Mouse (Mus musculus) erythroblast, adult 5-6 weeks (primary cell): Measurements from ENCODE around the gene Krt77. TPM values are rescaled to one million over a fixed set of nuclear protein-coding genes. Genes with fewer than 3 reads are reported as not detected.

Experiments
- ATAC-seq: replicated peaks from 2 replicates; pipeline ENCODE4 v1.8.0; 2016; ENCODE audit warnings: moderate number of reproducible peaks, mild to moderate bottlenecking, moderate TSS enrichment, inconsistent platforms; ENCODE audit not compliant: poor library complexity, low FRiP score, severe bottlenecking
- total RNA-seq, 2 experiments: library from RNA; stranded (forward) in 1 of 2; stranded (reverse) in 1 of 2; fragments of 150-400 nt in 1 of 2; fragments of 200-764, 138-1000 nt in 1 of 2; gene quantifications; 2 replicates each; pipeline versions ENCODE4 v1.2.3 to v1.2.4; 2015 to 2017; ENCODE audit warnings: low replicate concordance in 2 of 2

Krt77 gene
- total RNA-seq (2015; ENCODE audit: low replicate concordance) (not detected in 2 replicates), total RNA-seq (2017; ENCODE audit: low replicate concordance) (not detected in 2 replicates)

- no peak for ATAC-seq
Measured at GRCm38 (mm10) chr15:101869431-101869830, at the start of gene Krt77. TSS of gene Krt77 (minus strand) at chr15:101869705.

- ATAC-seq: no peak
Measured at GRCm38 (mm10) chr15:101916072-101916471, 46.6 kb upstream of the Krt77 start.

- ATAC-seq: no peak
Measured at GRCm38 (mm10) chr15:101904849-101905248, 35.3 kb upstream of the Krt77 start.

GRCm38 (mm10) chr15:101902171-101903149, 33.0 kb upstream of the Krt77 start:
- ATAC-seq: no peak

- no peak for ATAC-seq
Measured at GRCm38 (mm10) chr15:101895216-101895615, 25.7 kb upstream of the Krt77 start.

GRCm38 (mm10) chr15:101892820-101893219, 23.3 kb upstream of the Krt77 start, which contains the start of gene Krt76:
TSS of gene Krt76 (minus strand) at chr15:101892920.
- ATAC-seq: no peak

GRCm38 (mm10) chr15:101879776-101880175, 10.3 kb upstream of the Krt77 start:
- ATAC-seq: no peak

- ATAC-seq: no peak
Measured at GRCm38 (mm10) chr15:101878041-101878440, 8.5 kb upstream of the Krt77 start.

- ATAC-seq: no peak
Measured at GRCm38 (mm10) chr15:101874383-101874782, 4.9 kb upstream of the Krt77 start.

- ATAC-seq: no peak
Measured at GRCm38 (mm10) chr15:101873231-101873630, 3.7 kb upstream of the Krt77 start.

- ATAC-seq: no peak
Measured at GRCm38 (mm10) chr15:101866754-101867153, 2.8 kb downstream of the Krt77 start.

- no peak for ATAC-seq
Measured at GRCm38 (mm10) chr15:101860421-101861130, 8.9 kb downstream of the Krt77 start.

- no peak for ATAC-seq
Measured at GRCm38 (mm10) chr15:101859735-101860170, 9.8 kb downstream of the Krt77 start.

GRCm38 (mm10) chr15:101858673-101859425, 10.7 kb downstream of the Krt77 start:
- no peak for ATAC-seq

GRCm38 (mm10) chr15:101856696-101857095, 12.8 kb downstream of the Krt77 start:
- ATAC-seq: no peak

GRCm38 (mm10) chr15:101855732-101856131, 13.8 kb downstream of the Krt77 start:
- no peak for ATAC-seq

GRCm38 (mm10) chr15:101854294-101854693, 15.2 kb downstream of the Krt77 start:
- no peak for ATAC-seq

GRCm38 (mm10) chr15:101852571-101852970, 16.9 kb downstream of the Krt77 start:
- ATAC-seq: no peak

GRCm38 (mm10) chr15:101850694-101851093, 18.8 kb downstream of the Krt77 start, which contains the start of gene Krt1:
TSS of gene Krt1 (minus strand) at chr15:101850794.
- no peak for ATAC-seq

- ATAC-seq: 0 out of 2 replicates have a peak, but pooled peaks have one; percentile 34
Measured at GRCm38 (mm10) chr15:101845971-101846403, 23.5 kb downstream of the Krt77 start.
